Mouse (Mus musculus) heart, postnatal 0 days (tissue): ENCODE results near the gene Zfr2. TPM values are rescaled to one million over a fixed set of nuclear protein-coding genes. Genes with fewer than 3 reads are reported as not detected.

Source experiments
- ATAC-seq: fragments of 200-750 bp; cut with Nextera tagmentation; 2 replicates; pipeline ENCODE4 v1.8.0; 2017; ENCODE audit warnings: low read depth, moderate number of reproducible peaks, moderate library complexity; ENCODE audit not compliant: insufficient read depth
- DNase-seq: peaks from one replicate; pipeline ENCODE4 v3.0.0-alpha.2; 2016; ENCODE audit warnings: low spot score
- H3K27ac ChIP-seq: fragments of 300-500 bp; sonication (generic); 2 replicates; pipeline ENCODE4 v1.5.1; 2014; ENCODE audit warnings: low read depth, mild to moderate bottlenecking
- H3K27me3 ChIP-seq: fragments of 300-500 bp; sonication (generic); 2 replicates; pipeline ENCODE4 v1.6.1; 2014; ENCODE audit warnings: low read length, mixed read lengths; ENCODE audit not compliant: control insufficient read depth, insufficient read depth
- H3K36me3 ChIP-seq: fragments of 300-500 bp; sonication (generic); replicated peaks from 2 replicates; pipeline ENCODE4 v1.6.1; 2014; ENCODE audit warnings: low read length, mixed read lengths; ENCODE audit not compliant: control insufficient read depth, insufficient read depth
- H3K4me1 ChIP-seq: fragments of 300-500 bp; sonication (generic); 2 replicates; pipeline ENCODE4 v1.6.1; 2014; ENCODE audit warnings: antibody characterized with exemption; ENCODE audit not compliant: control insufficient read depth, insufficient read depth
- H3K4me2 ChIP-seq: fragments of 300-500 bp; sonication (generic); 2 replicates; pipeline ENCODE4 v1.6.1; 2014; ENCODE audit warnings: low read depth, mild to moderate bottlenecking, low read length, moderate library complexity
- H3K4me3 ChIP-seq: fragments of 300-500 bp; sonication (generic); 2 replicates; pipeline ENCODE4 v1.5.1; 2014; ENCODE audit warnings: low read depth, low read length
- H3K9ac ChIP-seq: fragments of 300-500 bp; sonication (generic); replicated peaks from 2 replicates; pipeline ENCODE4 v1.6.1; 2014; ENCODE audit warnings: low read depth, low read length, mixed read lengths
- H3K9me3 ChIP-seq: fragments of 300-500 bp; sonication (generic); replicated peaks from 2 replicates; pipeline ENCODE4 v1.6.1; 2016; ENCODE audit warnings: low read length; ENCODE audit not compliant: control insufficient read depth
- CTCF ChIP-seq: IDR thresholded peaks from 2 replicates; pipeline ENCODE4 v1.5.1; 2016; ENCODE audit warnings: antibody characterized with exemption, control low read depth, low read depth
- EP300 ChIP-seq: IDR thresholded peaks from 2 replicates; pipeline ENCODE4 v1.6.1; 2016; ENCODE audit warnings: antibody characterized with exemption, low read depth
- WGBS: fragments of 180-500 bp; shearing (Covaris S2); extraction: QIAGEN DNeasy Blood & Tissue Kit; methylation state at CpG from one replicate; pipeline ENCODE4 v1.1.7; 2014; 5-methylcytosine and 5-hydroxymethylcytosine counted together
- polyA plus RNA-seq: library from polyadenylated mRNA; unstranded; fragments of >200 nt; fragmentation: Nextera tagmentation; extraction: Ambion mirVana; gene quantifications from 2 replicates; pipeline ENCODE4 v1.2.1, GENCODE M21; 2015
- total RNA-seq: library from RNA; depleted of rRNA; stranded (reverse); fragments of >200 nt; gene quantifications from 2 replicates; pipeline ENCODE4 v1.2.3, GENCODE M21; 2014; ENCODE audit warnings: low replicate concordance

Zfr2 gene
- total and polyA plus RNA-seq, 2 experiments from 2014 or later: 2.2 to 10.2 TPM

GRCm38 (mm10) chr10:81244146-81244545 is 11.2 kb downstream of the Zfr2 start:
- ATAC-seq (no peak), DNase-seq (no peak)
- no peaks in the 10 kb centered on the region for H3K36me3 ChIP-seq
- no peak overlapping the region for H3K9ac ChIP-seq
- peaks cover 20% of the 10 kb centered on the region for H3K27me3 ChIP-seq
- H3K9me3 ChIP-seq: no peaks in the 10 kb centered on the region
- H3K4me1 ChIP-seq: 0 out of 2 replicates have a peak, but pooled peaks cover 2% of the 10 kb centered on the region
- TF ChIP-seq CTCF (no peak), EP300 (no peak)
- 69% methylated on average over 4 of the region's 4 CpGs for WGBS
- H3K4me3 ChIP-seq: no peak overlapping the region
- no peak overlapping the region for H3K27ac ChIP-seq
- H3K4me2 ChIP-seq: no peak overlapping the region

- Histone ChIP-seq H3K36me3 (no peaks in the 10 kb centered on the region), H3K4me2 (no peak overlapping the region), H3K4me1 (0 out of 2 replicates have a peak, but pooled peaks cover 2% of the 10 kb centered on the region), H3K4me3 (no peak overlapping the region), H3K9ac (no peak overlapping the region), H3K27me3 (peaks cover 15% of the 10 kb centered on the region), H3K27ac (no peak overlapping the region), H3K9me3 (no peaks in the 10 kb centered on the region)
- peak; percentile 70 for DNase-seq
- TF ChIP-seq CTCF (peak; percentile 93), EP300 (no peak)
- ATAC-seq: peak; percentile 62
- 9% methylated on average over 17 of the region's 17 CpGs for WGBS
Measured at GRCm38 (mm10) chr10:81244595-81244994, 11.6 kb downstream of the Zfr2 start.

GRCm38 (mm10) chr10:81245166-81245565 is 12.2 kb downstream of the Zfr2 start:
- H3K36me3 ChIP-seq: no peaks in the 10 kb centered on the region

GRCm38 (mm10) chr10:81247804-81248203 is 14.8 kb downstream of the Zfr2 start:
- Histone ChIP-seq H3K36me3 (no peaks in the 10 kb centered on the region), H3K4me3 (no peak overlapping the region), H3K4me1 (0 out of 2 replicates have a peak, but pooled peaks cover 2% of the 10 kb centered on the region), H3K9me3 (no peaks in the 10 kb centered on the region), H3K27ac (no peak overlapping the region), H3K9ac (no peak overlapping the region), H3K27me3 (peaks cover 13% of the 10 kb centered on the region), H3K4me2 (no peak overlapping the region)
- WGBS: 94% methylated on average over 2 of the region's 2 CpGs
- ATAC-seq (no peak), DNase-seq (no peak)
- no peak for TF ChIP-seq CTCF

More at GRCm38 (mm10) chr10:81245166-81245565, 12.2 kb downstream of the Zfr2 start:
- Histone ChIP-seq H3K27me3 (peaks cover 9% of the 10 kb centered on the region), H3K4me2 (no peak overlapping the region), H3K4me3 (no peak overlapping the region), H3K9ac (no peak overlapping the region), H3K27ac (no peak overlapping the region), H3K4me1 (0 out of 2 replicates have a peak, but pooled peaks cover 2% of the 10 kb centered on the region), H3K9me3 (no peaks in the 10 kb centered on the region)
- DNase-seq (no peak), ATAC-seq (no peak)
- no peak for TF ChIP-seq EP300
- TF ChIP-seq CTCF: no peak
- 90% methylated on average over 6 of the region's 6 CpGs for WGBS

GRCm38 (mm10) chr10:81249442-81249841 is 16.5 kb downstream of the Zfr2 start:
- 77% methylated on average over 8 of the region's 8 CpGs for WGBS
- ATAC-seq: no peak
- no peaks in the 10 kb centered on the region for H3K36me3 ChIP-seq

More at GRCm38 (mm10) chr10:81249442-81249841, 16.5 kb downstream of the Zfr2 start:
- Histone ChIP-seq H3K4me2 (no peak overlapping the region), H3K9me3 (no peaks in the 10 kb centered on the region), H3K27me3 (peaks cover 29% of the 10 kb centered on the region), H3K27ac (no peak overlapping the region), H3K4me3 (no peak overlapping the region), H3K9ac (no peak overlapping the region), H3K4me1 (0 out of 2 replicates have a peak, but pooled peaks cover 2% of the 10 kb centered on the region)
- TF ChIP-seq EP300 (no peak), CTCF (no peak)
- DNase-seq: no peak
